Mouse (Mus musculus) inflammation-experienced regulatory T-cells, adult 6 months (primary cell): ENCODE measurements around the gene Krcc1. TPM values are rescaled to one million over a fixed set of nuclear protein-coding genes. Genes with fewer than 3 reads are reported as not detected.

Experiments
- ATAC-seq: one replicate; pipeline ENCODE4 v1.8.0; 2017
- polyA plus RNA-seq, 3 experiments: library from polyadenylated mRNA; unstranded; fragments of 100-300 nt; shearing (Covaris generic); gene quantifications; one replicate each; pipeline ENCODE4 v1.2.1; 2017

Krcc1 gene
- 10 to 100 TPM; 93.2 to 96.1 (median 94.8) TPM for polyA plus RNA-seq

DNA sequence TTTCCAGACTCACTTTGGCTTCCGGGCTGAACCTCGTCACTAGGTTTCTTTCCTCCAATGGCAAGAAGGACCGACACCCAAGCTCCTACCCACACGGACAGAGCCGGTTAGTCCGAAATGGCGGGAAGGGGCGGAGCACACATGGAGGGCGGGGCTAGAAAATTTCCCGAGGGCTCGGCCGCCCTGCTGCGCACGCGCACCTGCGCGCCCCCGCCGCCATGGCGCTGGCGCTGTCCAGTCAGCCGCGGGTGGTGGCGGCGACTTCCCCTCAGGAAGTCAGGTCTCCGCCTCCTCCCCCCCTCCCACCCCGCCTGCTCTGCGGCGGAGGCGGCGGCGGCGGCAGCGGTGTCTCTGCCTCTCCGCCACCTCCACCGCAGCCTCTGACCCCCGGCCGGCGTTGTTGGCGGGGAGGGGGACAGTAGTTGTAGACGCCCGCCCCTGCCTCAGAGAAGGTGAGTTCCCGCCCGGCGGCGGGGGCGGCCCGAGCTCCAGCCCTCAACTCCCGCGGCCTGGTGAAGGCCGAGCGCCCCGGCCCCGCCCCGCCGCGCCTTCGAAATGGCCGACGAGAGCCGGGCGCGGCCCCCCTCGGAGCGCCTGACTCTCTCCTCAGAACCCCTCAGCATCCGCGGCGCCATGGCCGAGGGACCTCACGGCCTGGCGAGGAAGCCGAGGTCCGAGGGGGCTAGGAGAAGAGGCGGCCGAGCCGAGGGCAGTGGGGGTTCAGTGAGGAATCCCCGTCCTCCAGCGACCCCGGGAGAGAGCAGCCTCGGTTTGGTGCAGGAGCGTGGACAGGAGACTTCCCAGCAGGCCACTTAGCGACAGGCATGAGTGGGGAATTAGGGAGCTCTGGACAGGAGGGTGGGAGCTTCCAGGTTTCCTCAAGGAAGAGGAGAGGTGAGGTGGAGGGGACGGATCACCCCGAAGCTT, at the start of gene Krcc1:
Gene Krcc1 (plus strand): TSS at position 289 of the 927 bp plus-strand sequence.
- peak; percentile 89 for ATAC-seq

GRCm38 (mm10) chr6:71224184-71224943, 47.1 kb upstream of the Krcc1 start:
- ATAC-seq: no peak

GRCm38 (mm10) chr6:71226544-71226943, 44.9 kb upstream of the Krcc1 start:
- ATAC-seq: no peak

DNA sequence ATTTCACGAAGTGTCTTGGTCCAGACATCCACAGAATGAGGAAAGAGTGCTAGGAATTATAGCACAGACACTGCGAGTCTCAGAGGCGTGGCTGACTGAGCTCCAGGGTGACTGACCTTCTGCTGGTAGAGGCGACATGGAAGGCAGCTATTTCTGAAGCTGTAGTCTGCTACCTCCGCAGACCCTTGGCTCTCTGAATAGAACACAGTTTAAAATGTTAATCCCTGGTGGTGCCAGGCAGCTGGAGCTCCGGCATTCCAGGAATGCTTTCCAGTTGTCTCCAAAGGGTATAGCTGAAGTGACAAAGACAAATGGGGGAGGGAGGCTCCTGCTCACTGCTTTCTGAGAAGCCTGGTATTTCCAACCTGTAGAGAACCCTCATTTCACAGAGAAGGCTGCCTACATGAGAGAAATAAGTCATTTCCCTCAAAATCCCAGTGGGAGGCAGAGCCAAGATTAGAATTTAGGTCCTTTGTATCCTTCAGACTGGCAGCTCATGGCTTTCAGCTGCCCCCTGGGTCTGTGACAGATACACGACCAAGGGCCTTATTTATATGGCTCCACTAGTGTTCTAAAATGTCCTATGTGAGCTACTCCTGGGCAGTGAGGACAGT, 44.2 kb upstream of the Krcc1 start:
- no peak for ATAC-seq

GRCm38 (mm10) chr6:71235121-71235520, 36.4 kb upstream of the Krcc1 start:
- ATAC-seq: no peak

DNA sequence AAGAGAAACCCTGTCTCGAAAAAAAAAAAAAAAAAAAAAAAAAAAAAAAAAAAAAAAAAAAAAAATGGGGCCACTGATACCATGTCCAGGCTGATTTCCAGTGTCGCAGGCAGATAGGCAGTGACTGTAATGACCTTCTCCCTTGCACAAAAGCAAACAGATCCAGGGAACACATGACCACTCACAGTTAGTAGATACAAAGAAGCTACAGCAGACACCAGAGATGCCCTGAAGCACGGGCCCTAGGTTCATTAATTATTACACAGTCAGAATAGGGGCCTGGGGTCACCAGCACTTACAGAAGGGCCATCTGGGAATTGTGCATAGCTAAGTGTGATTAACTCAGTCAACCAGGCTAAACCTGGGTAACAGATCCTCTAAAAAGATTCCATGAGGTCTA, 35.5 kb upstream of the Krcc1 start:
- no peak for ATAC-seq

DNA sequence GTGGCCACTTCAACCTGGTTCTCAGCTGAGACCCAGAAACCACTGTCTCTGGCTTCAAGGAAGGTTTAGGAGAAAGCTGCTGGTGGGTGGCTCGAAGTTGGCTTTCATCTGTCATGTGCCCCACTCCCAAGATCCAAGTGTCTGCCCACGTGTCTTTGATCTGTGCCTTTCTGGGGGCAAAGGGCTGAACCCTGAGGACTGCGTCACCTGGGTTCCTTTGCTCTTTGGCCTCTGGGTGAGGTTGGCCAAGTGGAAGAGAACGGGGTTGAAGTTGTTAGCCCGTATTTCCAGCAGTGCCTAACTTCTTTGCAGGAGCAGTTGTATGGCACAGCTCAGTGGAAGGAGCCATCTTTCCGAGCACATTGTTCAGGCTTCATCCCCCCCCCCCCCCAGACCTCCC, 35.0 kb upstream of the Krcc1 start:
- no peak for ATAC-seq

- no peak for ATAC-seq
Measured at GRCm38 (mm10) chr6:71237031-71237431, 34.4 kb upstream of the Krcc1 start.

DNA sequence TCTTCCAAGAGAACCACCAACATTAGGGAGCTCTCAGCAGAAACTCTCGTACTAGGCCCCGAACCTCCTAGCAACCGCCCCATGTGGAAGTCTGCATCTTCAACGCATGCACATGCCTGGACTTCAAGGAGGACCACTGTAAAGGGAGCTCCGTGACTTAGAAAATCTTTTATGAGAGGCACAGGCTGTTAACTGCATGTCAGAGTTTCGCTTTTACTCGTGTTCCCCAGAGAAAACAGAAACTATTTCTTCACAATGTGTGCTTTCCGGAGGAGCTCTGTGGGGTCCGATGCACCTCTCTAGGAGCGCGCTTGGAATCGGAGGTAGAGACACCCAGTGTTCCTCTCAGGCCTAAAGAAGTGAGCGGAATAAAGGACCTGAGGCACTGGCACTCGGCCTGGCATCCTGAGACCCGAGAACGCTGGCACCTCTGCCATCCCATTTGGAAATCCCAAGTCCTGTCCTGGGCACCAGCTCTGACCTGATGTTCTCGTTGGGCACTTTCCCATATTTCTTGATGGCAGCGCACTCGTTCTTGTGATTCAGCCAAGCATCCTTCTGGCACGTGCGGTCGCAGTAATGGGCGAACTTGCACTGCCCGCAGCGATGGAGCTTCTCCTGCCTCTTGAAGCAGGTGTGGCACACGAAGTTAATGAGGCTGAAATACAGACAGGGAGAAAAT, 32.3 kb upstream of the Krcc1 start:
- no peak for ATAC-seq

DNA sequence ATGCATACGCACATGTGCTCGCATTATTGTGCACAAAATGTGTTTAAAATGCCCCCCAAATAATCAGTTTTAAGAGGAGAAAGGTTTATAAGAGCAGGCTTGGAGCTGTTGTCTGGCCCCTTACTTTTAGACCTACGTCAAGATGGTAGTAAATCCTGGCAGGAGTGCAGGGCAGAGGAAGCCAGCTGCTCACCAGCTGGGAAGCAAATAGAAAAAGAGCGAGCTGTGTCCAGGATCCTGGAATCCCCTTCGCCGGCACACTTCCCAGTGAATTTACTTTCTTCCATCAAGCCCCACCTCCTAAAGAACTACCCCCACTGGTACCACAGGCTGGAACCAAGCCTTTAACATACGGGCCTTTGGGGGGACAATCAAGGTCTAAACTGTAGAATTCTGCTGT, 30.6 kb upstream of the Krcc1 start:
- ATAC-seq: no peak

DNA sequence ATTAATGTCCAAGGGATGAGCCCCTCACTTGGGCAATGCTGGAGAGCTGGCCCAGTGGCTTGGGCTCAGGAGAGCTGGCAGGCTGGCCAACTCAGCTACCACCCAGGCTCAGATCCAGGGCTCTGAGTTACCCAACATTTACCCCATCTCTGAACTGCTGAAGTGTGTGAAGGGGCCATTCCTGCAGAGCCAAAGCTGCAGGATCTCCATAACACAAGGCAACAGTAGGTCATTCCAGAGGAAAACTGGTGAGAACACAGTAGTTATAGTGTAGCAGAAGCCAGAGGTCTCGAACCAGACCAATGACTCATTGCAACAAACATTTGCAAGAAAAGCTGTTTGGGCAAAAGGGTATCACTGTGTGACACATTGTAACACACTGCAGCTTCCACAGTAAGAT, 28.7 kb upstream of the Krcc1 start:
- no peak for ATAC-seq

- no peak for ATAC-seq
Measured at GRCm38 (mm10) chr6:71243258-71243657, 28.2 kb upstream of the Krcc1 start.

- no peak for ATAC-seq
Measured at GRCm38 (mm10) chr6:71248420-71248819, 23.1 kb upstream of the Krcc1 start.

GRCm38 (mm10) chr6:71249615-71250014, 21.9 kb upstream of the Krcc1 start:
- no peak for ATAC-seq

- no peak for ATAC-seq
Measured at GRCm38 (mm10) chr6:71250951-71251350, 20.5 kb upstream of the Krcc1 start.

- ATAC-seq: no peak
Measured at GRCm38 (mm10) chr6:71254456-71254855, 17.0 kb upstream of the Krcc1 start.

- ATAC-seq: no peak
Measured at GRCm38 (mm10) chr6:71256166-71256565, 15.3 kb upstream of the Krcc1 start.

- no peak for ATAC-seq
Measured at GRCm38 (mm10) chr6:71257375-71257774, 14.1 kb upstream of the Krcc1 start.

DNA sequence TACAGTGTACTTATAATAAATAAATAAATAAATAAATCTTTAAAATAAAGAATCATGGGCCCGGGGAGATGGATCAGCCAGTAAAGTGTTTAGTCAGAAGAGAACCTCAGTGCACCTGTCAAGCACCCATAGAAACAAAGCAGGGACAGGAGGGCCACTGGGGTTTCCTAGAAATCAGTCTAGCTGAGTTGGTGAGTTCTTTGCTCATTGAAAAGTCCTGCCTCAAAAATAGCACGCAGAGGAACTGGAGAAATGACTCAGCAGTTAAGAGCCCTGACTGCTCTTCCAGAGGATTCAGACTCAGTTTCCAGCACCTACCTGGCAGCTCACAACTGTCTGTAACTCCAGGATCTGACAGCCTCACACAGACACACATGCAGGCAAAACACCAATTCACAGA, 12.9 kb upstream of the Krcc1 start:
- ATAC-seq: no peak

- ATAC-seq: no peak
Measured at GRCm38 (mm10) chr6:71259166-71259565, 12.3 kb upstream of the Krcc1 start.

GRCm38 (mm10) chr6:71260051-71260640, 11.3 kb upstream of the Krcc1 start:
- no peak for ATAC-seq

- no peak for ATAC-seq
Measured at GRCm38 (mm10) chr6:71261060-71261459, 10.4 kb upstream of the Krcc1 start.
